Comparison of ENCODE assay signal across 25 mouse cellular contexts in genomic region chr9:13974870-13975269, GRCm38 (mm10).
A peak's percentile ranks its signal among the peaks of the same experiment; 100 is the strongest.
DNase-seq lines count a peak whose midpoint lies in the region; ATAC-seq lines count a peak whose summit lies in the region.
"Had no signal": no experiment of that assay in that cellular context is flagged by ENCODE, and none has a peak within 500 bp of the region (broad histone marks: within the 10 kb centered on the region; RNA-seq: fewer than 3 reads in every experiment).

No protein-coding gene starts in this region.

- H3K4me2 ChIP-seq in kidney, embryonic 15.5 days = no peak overlapping the region
- H3K4me2 ChIP-seq in liver, embryonic 11.5 days = no peak overlapping the region
- H3K4me2 ChIP-seq: heart, embryonic 15.5 days; intestine, embryonic 15.5 days; lung, embryonic 14.5 days; neural tube, embryonic 12.5 days had no signal

- no peak overlapping the region for H3K9ac ChIP-seq in kidney, embryonic 15.5 days
- H3K9ac ChIP-seq in liver, embryonic 11.5 days (ENCODE audit: low read depth, low read length) = no peak overlapping the region
- H3K9ac ChIP-seq: heart, embryonic 15.5 days; intestine, embryonic 15.5 days; liver, embryonic 14.5 days; lung, embryonic 14.5 days; neural tube, embryonic 12.5 days had no signal

- DNase-seq in kidney, adult 11 months = peak; percentile 27
- peak; percentile 21 for DNase-seq in adipocyte (ENCODE audit: low spot score)
- peak; percentile 16 for DNase-seq in adrenal gland, postnatal 10 days
- peak; percentile 32 for DNase-seq in kidney, postnatal 14 days
- no peak for DNase-seq in liver, embryonic 11.5 days (ENCODE audit: low spot score)
- DNase-seq: cerebellum, adult 11-12 months; cerebellum, postnatal 10 days; gastrocnemius, postnatal 14 days; lung, embryonic 14.5 days; midbrain, embryonic 14.5 days; right cerebral cortex, postnatal 14 days; thymus, adult 2 months; thymus, postnatal 4 days had no signal

- H3K4me3 ChIP-seq in kidney, embryonic 15.5 days (replicated peaks) = no peak overlapping the region
- H3K4me3 ChIP-seq in liver, embryonic 11.5 days (ENCODE audit: low read depth, low read length) = no peak overlapping the region
- H3K4me3 ChIP-seq: embryonic facial prominence, embryonic 10.5 days; heart, embryonic 15.5 days; hindbrain, embryonic 10.5 days; intestine, embryonic 15.5 days; neural tube, embryonic 12.5 days had no signal

- H3K27ac ChIP-seq in kidney, embryonic 15.5 days = no peak overlapping the region
- no peak overlapping the region for H3K27ac ChIP-seq in liver, embryonic 11.5 days (ENCODE audit: low read depth, low read length)
- H3K27ac ChIP-seq: embryonic facial prominence, embryonic 10.5 days; heart, embryonic 15.5 days; hindbrain, embryonic 10.5 days; intestine, embryonic 15.5 days; liver, embryonic 14.5 days; neural tube, embryonic 12.5 days; stomach, postnatal 0 days had no signal

- no peaks in the 10 kb centered on the region for H3K36me3 ChIP-seq in kidney, embryonic 15.5 days
- H3K36me3 ChIP-seq in liver, embryonic 11.5 days (ENCODE audit: control insufficient read depth, insufficient read depth, low read length) = no peaks in the 10 kb centered on the region
- H3K36me3 ChIP-seq: embryonic facial prominence, embryonic 10.5 days; heart, embryonic 15.5 days; hindbrain, embryonic 10.5 days; intestine, embryonic 15.5 days; neural tube, embryonic 12.5 days had no signal

- H3K4me1 ChIP-seq in kidney, embryonic 15.5 days = no peaks in the 10 kb centered on the region
- H3K4me1 ChIP-seq in liver, embryonic 11.5 days (replicated peaks; ENCODE audit: control insufficient read depth, insufficient read depth, low read length) = no peaks in the 10 kb centered on the region
- H3K4me1 ChIP-seq: embryonic facial prominence, embryonic 10.5 days; heart, embryonic 15.5 days; hindbrain, embryonic 10.5 days; intestine, embryonic 15.5 days had no signal

- H3K27me3 ChIP-seq in kidney, embryonic 15.5 days = no peaks in the 10 kb centered on the region
- no peaks in the 10 kb centered on the region for H3K27me3 ChIP-seq in liver, embryonic 11.5 days (replicated peaks; ENCODE audit: control insufficient read depth, insufficient read depth, low read length)
- H3K27me3 ChIP-seq: heart, embryonic 15.5 days; intestine, embryonic 15.5 days; neural tube, embryonic 12.5 days had no signal

- WGBS in kidney, embryonic 15.5 days = 27% methylated on average over 1 of the region's 1 CpGs
- 74% methylated on average over 1 of the region's 1 CpGs for WGBS in liver, embryonic 11.5 days

- no peak for ATAC-seq in kidney, embryonic 15.5 days (replicated peaks; ENCODE audit: low FRiP score)
- ATAC-seq in liver, embryonic 11.5 days (replicated peaks; ENCODE audit: low FRiP score) = no peak
- ATAC-seq in frontal cortex, adult (ENCODE audit: low TSS enrichment) = no peak
- ATAC-seq: activated CD4-positive, CD25-positive, alpha-beta regulatory T cell, adult 4 months; forebrain, embryonic 16.5 days; hindbrain, embryonic 16.5 days; intestine, embryonic 15.5 days had no signal

- no peaks in the 10 kb centered on the region for H3K9me3 ChIP-seq in kidney, embryonic 15.5 days (replicated peaks)
- no peaks in the 10 kb centered on the region for H3K9me3 ChIP-seq in liver, embryonic 11.5 days (ENCODE audit: control insufficient read depth, low read length)
- H3K9me3 ChIP-seq: embryonic facial prominence, embryonic 10.5 days; heart, embryonic 15.5 days; hindbrain, embryonic 10.5 days; intestine, embryonic 15.5 days; neural tube, embryonic 12.5 days had no signal
